Mouse (Mus musculus) megakaryocyte-erythroid progenitor cell, adult 5-6 weeks (primary cell): ENCODE results near the gene Parp11. TPM values are rescaled to one million over a fixed set of nuclear protein-coding genes. Genes with fewer than 3 reads are reported as not detected.
A peak's percentile ranks its signal among the peaks of the same experiment; 100 is the strongest.

Source experiments
- ATAC-seq: replicated peaks from 2 replicates; pipeline ENCODE4 v1.8.0; 2016; ENCODE audit warnings: mild to moderate bottlenecking, inconsistent platforms; ENCODE audit not compliant: severe bottlenecking, poor library complexity, low FRiP score, low TSS enrichment
- total RNA-seq, 2 experiments: library from RNA; stranded (forward) in 1 of 2; stranded (reverse) in 1 of 2; fragments of 200-1000, 215-1000 nt in 1 of 2; fragments of >200 nt in 1 of 2; fragmentation: Nextera tagmentation in 1 of 2; gene quantifications; 2 replicates each; pipeline ENCODE4 v1.2.3; 2014 to 2017

The Parp11 gene
- total RNA-seq, 2 experiments from 2014 or later, result 20.3 to 35.6 TPM

GRCm38 (mm10) chr6:127444466-127444865, 2.2 kb upstream of the Parp11 start:
- ATAC-seq, result peak; percentile 97

- ATAC-seq, result no peak
Observed at GRCm38 (mm10) chr6:127447686-127448460, 1.2 kb downstream of the Parp11 start.

GRCm38 (mm10) chr6:127448869-127449268, 2.2 kb downstream of the Parp11 start:
- ATAC-seq, result no peak

GRCm38 (mm10) chr6:127449531-127450422, 3.1 kb downstream of the Parp11 start:
- ATAC-seq, result no peak

GRCm38 (mm10) chr6:127453407-127454343, 7.0 kb downstream of the Parp11 start:
- peak; percentile 98 for ATAC-seq

- no peak for ATAC-seq
Observed at GRCm38 (mm10) chr6:127454344-127454707, 7.7 kb downstream of the Parp11 start.

GRCm38 (mm10) chr6:127454809-127455208, 8.2 kb downstream of the Parp11 start:
- ATAC-seq, result no peak

- ATAC-seq, result no peak
Observed at GRCm38 (mm10) chr6:127455440-127455839, 8.8 kb downstream of the Parp11 start.

GRCm38 (mm10) chr6:127456769-127457168, 10.1 kb downstream of the Parp11 start:
- ATAC-seq, result no peak

- no peak for ATAC-seq
Observed at GRCm38 (mm10) chr6:127459776-127460175, 13.1 kb downstream of the Parp11 start.

GRCm38 (mm10) chr6:127461491-127461890, 14.9 kb downstream of the Parp11 start:
- no peak for ATAC-seq

- ATAC-seq, result no peak
Observed at GRCm38 (mm10) chr6:127462251-127462650, 15.6 kb downstream of the Parp11 start.

GRCm38 (mm10) chr6:127463273-127464001, 16.8 kb downstream of the Parp11 start:
- ATAC-seq, result no peak

- no peak for ATAC-seq
Observed at GRCm38 (mm10) chr6:127464523-127464922, 17.9 kb downstream of the Parp11 start.

GRCm38 (mm10) chr6:127466749-127467310, 20.2 kb downstream of the Parp11 start:
- no peak for ATAC-seq

GRCm38 (mm10) chr6:127472078-127472477, 25.4 kb downstream of the Parp11 start:
- ATAC-seq, result peak; percentile 89

GRCm38 (mm10) chr6:127473961-127474360, 27.3 kb downstream of the Parp11 start:
- no peak for ATAC-seq

- ATAC-seq, result no peak
Observed at GRCm38 (mm10) chr6:127475231-127475630, 28.6 kb downstream of the Parp11 start.

GRCm38 (mm10) chr6:127491046-127491445, 44.4 kb downstream of the Parp11 start:
- no peak for ATAC-seq
